Mouse (Mus musculus): ENCODE results near the gene Cox4i2.

Cox4i2 gene

DNA sequence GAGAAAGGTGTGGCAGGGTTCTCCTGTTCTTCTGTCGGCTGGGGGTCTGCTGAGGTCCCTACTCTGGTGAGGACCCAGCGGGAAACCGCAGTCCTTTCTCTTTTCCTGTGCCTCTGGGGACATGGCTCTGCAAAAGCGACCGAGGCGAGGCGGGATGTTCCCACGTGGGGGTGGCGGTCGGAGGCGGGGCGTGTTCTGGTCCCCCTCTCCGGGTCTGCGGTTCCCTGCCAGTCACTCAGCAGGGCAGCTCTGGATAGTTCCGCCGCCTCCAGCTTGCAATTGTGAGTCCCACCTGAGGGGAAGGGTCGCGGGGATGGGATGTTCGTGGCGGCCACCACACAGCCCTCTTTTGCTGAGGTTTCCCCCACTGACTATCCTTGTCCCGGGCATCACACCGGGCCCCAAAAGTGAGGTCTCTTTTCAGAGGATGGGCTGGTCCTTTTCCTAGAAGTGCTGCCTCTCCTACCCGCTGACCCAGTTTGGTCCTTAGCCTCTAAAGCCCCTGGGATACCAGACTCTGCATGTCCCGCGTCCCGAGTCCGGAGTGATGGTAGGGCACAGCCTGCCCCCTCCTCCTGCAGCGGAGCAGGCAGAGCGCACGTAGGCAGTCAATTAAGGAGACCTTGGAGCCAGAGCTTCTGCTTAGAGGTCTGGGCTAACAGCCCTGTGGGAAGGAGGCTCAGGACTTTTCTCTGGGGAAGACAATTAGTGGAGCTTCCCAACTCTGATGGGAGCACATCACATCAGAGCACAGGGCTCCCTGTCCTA, at the start of gene Cox4i2:
TSS of gene Cox4i2 (plus strand) at position 230 of the 768 bp plus-strand sequence.
- no peak for DNase-seq (ENCODE audit: low read depth, low spot score)

DNA sequence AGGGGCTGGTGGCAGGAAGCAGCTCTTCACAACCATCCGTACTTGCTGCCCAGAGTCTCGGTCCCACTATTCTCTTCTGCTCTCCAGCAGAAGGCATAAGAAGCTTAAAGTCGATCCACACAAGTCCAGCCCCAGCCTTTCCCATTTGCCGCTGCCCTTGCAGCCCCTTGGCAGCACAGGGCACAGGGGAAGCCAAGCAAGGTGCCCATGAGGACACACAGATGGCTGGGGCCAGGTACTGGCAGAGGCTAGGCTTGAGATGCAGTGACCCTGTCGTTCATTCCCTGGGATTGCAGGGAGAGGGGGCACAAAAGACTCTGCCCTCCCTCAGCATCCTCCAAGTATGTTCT, 49.7 kb upstream of the Cox4i2 start:
- no peak for DNase-seq (ENCODE audit: low read depth, low spot score)

DNA sequence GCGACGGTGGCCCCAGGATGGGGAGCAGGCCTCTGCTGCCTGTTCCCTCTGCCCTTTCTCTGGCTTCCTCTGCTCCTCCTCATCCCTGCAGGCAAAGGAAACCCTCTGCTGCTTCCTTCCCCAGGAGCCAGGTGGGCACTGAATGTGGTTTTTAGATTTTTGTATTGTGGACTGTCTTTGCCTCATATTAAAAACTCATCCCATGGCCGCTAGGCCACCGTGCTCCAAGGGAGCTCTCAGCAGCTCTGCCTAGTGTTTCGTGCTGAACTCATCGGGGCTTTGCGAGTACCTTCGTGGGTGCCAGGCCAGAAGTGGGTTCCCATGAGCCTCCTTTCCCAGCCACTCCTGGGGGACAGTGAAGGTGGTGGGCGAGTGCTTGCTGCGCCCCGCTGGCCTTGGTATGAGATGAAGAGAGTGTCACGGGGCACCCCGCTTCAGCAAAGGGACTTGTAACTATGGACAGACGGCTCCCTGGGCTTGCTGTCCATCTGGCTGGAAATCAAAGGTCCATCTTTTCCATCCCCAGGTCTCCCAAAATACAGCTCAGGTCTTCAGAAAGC, 49.1 kb upstream of the Cox4i2 start:
- DNase-seq (ENCODE audit: low read depth, low spot score) = no peak

DNA sequence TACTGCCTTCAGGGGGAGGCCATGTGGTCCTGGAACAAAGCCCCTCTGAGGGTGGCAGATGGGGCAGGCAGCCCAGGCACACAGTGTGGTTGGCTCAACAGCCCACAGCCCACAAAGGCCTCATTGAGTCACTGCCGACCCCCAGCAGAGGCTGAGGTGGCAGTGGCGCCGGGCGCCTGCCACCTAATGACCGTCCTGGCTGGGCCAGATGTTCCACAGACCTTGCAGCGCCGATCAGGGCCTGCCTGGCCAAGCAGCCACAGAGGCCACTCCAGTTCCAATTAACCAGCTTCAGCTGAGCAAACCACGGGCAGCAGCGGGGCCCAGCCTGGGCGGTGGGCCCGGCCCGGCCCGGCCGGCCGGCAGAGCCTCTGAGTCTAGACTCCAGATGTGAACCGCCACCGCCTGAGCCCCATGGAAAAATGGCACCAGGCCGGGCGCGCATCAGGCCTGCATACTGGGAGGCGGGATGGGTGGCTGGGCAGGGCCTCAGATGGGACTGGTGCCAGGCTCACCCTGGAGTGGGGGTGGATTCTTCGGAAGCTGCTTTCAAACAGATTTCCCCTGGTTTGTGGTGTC, 47.9 kb upstream of the Cox4i2 start:
- no peak for DNase-seq (ENCODE audit: low read depth, low spot score)

DNA sequence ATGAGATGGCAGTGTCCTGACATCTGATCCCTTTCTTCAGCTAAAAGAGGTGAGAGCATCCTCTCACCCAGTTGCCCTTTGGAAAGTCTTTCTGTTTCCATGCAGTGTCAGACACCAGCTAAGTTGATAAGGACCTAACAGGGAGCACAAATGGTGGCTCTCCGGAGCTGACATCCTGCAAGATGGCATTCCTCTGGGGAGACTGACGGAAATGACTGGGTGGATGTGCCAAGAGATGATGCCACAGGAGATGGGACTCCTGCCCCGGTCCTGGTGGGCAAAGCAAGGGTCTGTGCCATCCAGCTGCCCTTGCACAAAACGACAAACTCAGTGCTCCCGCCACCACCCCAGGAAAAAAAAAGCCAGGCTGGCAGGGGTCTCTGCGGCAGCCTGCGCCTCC, 46.8 kb upstream of the Cox4i2 start:
- no peak for DNase-seq (ENCODE audit: low read depth, low spot score)

DNA sequence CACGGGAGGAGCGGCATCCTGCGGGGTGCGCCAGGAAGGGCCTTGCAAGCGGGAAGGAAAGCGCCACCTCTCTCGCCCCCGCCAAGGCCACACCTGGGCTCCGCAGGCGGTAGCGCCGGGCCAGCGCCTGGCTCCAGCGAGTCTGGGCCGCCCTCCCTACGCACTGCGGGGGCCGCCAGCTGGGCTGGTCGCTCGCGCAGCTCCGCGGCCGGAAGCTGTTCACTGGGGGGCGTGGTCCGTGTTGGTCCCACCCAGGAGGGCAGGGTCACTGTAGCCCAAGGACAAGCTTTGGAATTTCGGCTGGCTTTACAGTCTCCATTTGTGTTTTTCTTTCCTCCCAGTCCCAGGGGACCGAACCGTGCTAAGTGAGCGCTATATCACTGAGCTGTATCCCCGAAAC, 46.3 kb upstream of the Cox4i2 start:
- DNase-seq (ENCODE audit: low read depth, low spot score) = peak; percentile 51

DNA sequence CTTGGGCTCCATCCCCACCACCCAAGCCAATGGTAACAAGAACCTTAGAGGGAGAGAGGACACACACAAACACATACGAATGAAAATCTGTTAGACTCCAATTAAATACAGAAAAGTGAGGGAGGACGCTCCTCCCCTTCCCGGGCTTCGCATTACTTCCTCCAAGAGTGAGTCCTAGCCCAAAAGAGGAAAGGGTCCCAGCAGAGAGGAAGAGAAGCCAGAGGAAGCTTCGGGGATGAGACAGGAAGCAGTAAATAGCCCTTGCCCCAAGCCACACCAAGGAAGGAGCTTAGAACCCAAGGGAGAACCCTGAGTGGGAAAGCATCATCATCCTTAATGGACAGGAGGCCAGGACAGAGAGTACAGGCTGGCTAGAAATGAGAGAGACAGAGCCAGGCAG, 44.9 kb upstream of the Cox4i2 start:
- no peak for DNase-seq (ENCODE audit: low read depth, low spot score)

DNA sequence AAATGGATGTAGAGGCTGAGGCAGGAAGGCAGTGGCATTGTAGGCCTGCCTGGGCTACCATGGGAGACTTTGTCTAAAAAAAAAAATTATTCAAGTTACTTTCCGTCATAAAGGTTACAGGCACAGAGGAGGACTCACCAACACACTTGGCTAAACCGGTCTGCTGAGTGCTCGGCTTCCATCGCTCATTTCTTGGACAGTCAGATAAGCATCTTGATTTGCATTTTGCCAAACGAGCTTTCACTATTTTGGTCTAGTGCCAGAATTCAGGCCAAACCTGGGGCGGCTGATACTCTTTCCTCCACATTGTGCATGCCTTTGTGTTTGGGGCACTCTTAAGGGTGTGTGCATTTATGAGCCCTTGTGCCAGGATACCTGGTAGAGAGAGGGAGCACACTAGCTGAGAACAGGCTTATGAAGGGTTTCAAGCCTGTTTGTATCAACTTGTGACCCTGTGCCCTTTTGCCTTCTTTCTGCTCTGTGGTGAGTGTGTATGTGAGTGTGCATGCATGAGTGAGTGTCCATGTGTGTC, 37.7 kb upstream of the Cox4i2 start:
- no peak for DNase-seq (ENCODE audit: low read depth, low spot score)

DNA sequence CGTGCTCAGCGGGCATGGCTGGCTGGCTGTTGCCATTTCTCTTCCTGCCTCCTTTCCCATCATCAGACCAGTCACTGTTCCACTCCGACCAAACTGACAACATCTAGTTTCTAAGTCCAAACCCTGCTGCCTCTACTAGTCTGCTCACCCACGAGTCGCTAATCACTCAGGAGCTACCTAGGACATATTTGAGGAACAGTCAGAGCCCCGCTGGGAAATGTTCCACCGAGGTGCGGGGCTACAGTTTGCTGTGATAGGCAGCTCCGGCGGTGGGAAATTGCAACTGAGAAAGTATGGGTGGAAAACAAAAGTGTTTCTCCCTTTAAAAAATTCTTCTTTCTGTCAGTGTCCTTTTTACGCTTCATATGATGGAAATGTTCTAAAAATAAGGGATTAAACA, 36.3 kb upstream of the Cox4i2 start:
- no peak for DNase-seq (ENCODE audit: low read depth, low spot score)

DNA sequence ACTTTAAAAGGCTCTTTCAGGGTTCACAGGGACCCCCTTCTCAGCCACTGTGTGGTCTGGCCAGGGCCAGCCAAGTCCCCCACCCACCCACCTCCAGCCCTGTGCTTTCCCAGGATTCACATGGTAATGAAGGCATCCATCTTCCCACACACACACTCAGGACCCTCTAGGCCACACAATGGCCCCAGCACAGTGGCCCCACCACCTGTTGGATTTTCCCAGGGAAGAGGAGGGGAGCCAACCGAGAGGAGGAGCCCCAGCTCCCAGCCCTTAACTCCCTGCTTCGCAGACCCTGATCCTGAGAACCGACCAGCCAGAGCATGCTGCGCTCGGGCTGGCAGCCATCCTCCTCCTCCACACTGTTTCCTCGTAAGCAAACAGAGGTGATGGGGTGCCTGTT, 35.9 kb upstream of the Cox4i2 start:
- no peak for DNase-seq (ENCODE audit: low read depth, low spot score)

DNA sequence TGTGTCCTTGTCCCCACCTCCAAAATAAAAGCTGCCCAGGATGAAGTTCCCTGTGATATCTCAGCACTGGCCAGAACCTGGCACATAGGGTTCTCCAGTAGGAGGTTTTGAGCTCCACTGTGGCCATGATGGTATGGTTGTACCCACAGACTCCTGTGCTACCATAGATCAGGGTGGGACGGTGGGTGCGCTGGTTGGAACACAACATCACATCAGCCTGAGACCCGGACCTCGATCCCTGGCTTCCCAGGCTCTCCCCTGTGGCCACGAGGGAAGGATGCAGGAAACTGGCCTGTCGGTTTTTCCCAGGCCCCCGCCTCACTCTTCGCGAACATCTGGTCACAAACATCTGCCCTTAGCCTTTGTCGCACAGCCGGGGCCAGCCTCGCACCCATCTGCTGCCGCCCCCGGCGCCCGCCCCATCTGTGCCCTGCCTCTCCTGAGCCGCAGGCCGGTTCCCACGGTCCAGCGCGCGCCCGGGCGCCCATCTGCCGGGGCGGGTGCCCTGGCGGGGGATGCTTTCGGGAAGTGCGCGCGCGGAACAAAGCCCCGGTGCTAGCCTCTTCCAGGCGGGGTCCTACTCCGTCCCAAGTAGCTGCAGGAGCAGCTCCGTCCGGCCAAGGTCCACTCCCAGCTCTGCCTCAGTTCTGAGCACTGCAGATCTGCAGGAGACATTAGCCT, 30.2 kb upstream of the Cox4i2 start:
- DNase-seq (ENCODE audit: low read depth, low spot score) = no peak

DNA sequence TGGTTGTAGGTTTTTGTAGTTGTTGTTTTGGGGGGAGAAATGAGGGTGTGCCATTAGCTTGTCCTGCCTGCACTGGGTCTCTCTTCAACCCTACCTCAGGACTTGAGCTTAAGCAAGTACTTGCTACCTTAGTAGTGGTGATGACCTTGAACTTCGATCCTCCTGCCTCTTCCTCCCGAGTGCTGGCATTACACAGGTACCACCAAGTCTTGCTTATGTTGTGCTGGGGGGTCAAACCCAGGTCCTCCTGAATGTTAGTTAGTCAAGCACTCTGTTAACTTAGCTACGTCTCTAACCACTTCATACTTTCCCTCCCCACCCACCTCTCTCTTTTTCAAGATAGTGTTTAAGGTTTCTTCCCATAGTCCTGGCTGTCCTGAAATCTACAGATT, 29.6 kb upstream of the Cox4i2 start:
- DNase-seq (ENCODE audit: low read depth, low spot score) = no peak

DNA sequence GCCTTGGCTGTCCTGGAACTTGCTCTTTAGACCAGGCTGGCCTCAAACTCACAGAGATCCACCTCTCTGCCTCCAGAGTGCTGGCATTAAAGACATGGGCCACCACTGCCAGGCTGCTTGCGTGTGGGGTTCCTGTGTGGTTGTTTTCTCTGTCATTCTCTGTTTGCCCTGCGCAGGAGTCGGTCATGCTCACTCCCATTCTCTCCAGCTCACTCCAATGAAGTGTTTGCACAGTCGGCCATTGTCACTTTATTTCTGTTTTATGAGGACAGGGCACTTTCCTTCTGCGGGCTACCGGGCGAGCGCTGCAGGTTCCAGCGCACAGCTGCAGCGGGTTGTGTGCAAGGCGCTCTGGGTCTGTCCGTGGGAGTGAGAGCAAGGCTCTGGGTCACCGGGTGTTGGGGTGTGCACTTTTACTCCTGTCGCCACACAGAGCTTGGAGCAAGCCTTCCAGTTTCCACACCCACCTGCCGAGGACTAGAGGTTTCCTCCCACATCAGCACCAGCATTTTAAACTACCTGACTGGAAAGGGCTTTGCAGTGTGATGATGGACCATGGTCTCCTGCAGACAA, 28.7 kb upstream of the Cox4i2 start:
- DNase-seq (ENCODE audit: low read depth, low spot score) = no peak

DNA sequence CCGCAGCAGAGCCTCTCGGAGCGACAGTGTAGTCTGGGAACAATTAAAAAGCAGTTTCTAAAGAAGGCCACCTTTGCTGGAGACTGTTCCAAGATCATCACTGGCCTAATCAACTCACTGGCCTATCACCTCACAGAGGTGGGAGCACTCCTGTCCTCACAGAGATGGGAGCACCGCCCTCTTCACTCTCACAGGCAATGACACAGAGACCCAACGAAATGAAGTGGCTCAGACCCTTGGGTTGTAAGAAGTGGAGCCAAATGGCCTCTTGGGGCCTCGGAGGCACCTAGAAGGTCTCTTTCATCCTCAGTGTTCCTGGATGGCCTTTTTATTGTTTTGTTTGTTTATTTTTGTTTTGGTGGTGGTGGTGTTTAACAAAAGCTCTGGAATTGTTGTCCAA, 27.8 kb upstream of the Cox4i2 start:
- DNase-seq (ENCODE audit: low read depth, low spot score) = no peak

DNA sequence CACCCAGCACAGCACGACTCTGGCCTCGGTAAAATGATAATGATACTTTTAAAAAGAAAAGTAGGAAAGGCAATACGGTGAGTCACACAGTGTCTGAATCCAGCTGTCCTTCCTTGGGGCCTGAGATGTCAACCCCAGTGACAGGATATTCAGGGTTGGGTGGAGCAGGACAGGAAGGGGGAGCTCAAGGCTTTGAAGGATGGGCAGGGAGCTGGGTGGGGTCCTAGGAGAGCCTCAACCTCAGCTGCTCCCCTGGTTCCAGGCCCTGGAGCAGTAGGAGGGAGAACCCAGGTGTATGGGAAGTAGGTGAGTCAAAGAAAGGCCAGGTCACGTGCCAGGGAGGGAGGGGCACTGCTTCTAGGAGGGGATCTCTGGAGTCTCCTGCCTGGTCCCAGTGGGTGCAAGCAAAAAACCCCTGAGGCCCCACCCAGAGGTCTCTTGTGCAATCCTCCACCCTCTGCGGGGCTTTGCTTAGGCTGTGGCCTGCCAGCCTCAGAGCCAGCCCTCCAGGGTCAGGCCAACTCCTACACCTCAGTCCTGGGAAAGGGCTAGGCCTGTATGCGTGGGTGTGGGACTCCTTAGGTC, 27.1 kb upstream of the Cox4i2 start:
- no peak for DNase-seq (ENCODE audit: low read depth, low spot score)

DNA sequence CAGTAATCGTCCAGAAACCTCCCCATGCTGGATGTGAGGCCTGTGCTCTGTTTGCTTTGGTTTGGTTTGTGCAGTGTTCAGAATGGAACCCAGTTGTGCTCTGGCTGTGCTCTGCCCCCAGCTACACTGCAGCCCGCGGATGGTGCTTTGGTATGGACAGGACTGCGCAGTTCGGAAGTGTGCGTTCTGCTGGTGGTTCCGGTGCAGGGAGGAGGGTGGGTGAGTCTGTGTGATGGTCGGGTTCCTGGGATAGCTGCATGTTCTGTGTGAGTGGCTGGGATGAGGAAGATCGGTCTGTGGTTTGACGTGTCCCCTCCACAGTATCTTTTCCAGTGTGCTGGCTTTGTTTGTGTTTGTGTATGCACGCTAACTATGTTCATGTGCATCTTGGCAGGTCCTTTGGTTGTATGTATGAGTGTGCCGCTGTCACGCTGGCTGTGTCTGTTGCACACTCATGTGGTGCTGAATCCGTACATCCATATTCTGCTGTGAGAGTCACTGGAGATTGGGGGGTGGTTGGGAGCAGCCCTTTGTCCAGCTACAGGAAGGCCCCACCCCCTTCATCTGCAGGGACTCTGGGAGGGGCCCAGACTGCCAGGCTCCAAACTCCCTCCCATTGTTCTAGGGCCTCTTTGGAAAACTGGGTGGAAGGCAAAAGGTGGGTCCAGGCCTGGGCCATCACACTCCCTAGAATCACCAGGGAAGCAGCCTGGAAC, 26.0 kb upstream of the Cox4i2 start:
- DNase-seq (ENCODE audit: low read depth, low spot score) = no peak

DNA sequence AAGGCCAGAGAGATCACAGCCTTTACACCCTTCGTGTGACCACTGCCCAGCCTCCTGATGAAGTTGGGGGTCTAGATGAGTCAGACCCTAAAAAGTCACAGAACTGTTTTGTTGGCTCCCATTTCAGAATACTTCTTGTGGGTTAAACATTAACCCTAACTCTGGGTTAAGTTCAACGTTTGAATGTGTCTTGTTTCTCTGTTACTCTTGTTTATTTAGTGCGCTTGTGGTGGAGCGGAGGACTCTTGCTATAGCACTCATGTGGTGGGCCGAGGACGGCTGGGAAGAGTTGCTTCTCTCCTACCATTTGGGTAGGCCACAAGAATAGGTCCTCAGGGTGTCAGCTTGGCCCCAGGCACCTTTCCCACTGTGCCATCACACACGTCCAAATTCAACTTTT, 25.4 kb upstream of the Cox4i2 start:
- DNase-seq (ENCODE audit: low read depth, low spot score) = no peak

DNA sequence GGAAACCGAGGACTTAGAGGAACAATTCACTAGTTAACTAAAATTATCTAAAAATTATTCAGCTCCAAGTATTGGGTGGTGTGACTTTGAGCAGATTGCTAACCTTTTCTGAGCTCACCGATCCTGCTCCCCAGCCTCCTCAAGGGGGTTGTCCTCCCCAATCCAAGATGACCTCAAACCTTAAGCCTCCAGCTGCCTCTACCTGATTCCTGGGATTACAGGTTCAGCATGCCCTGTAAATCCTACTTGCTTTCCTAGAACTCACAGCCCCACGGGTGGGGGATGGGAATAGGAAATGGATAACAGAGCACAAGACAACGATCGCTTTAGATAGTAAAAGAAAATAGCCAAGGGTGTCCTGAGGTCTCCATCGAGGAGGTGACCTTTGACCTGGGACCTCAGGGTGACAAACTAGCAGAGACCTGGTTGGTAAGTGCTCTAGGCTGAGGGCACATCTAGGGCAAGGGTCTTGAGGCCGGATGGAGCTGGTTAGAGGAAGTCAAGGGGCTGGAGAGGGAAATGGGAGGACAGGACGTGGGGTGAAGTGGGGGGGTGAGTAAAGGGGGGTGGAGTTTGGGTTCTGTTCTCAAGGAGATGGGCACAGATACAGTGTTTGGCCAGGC, 24.8 kb upstream of the Cox4i2 start:
- no peak for DNase-seq (ENCODE audit: low read depth, low spot score)

DNA sequence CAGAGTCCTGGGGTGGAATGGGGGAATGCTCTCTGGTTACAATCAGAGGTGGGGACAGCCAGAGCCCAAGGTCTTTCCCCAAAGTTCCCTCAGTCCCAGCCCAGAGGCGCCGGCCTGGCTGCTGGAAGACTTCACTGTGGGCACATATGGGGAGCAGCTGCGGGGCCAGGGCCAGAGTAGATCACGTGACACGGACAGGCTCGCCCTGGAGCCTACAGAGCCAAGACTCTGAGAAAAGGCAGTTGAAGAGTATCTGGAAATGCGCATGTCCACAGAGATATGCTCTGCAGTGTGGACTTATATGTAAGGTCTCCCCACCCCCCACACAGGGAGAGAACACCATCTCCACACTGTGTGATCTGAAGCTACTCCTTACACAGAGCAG, 24.3 kb upstream of the Cox4i2 start:
- DNase-seq (ENCODE audit: low read depth, low spot score) = no peak

DNA sequence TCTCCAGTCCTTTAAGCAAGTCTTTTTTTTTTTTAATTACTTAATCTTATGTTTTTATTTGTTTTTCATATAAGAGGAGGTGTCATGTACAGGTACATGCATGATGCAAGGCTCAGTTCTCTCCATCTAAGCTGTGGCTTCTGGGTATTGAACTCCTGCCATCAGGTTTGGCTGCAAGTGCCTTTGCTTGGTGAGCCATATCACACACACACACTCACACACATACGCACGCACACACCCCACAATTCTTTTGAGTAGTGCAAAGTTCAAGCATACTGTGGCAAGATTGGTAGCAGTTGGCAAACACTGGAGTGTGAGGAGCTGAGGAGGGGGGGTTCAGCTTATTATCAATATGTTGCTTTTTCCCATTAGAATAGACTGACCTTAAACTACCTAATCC, 20.8 kb upstream of the Cox4i2 start:
- no peak for DNase-seq (ENCODE audit: low read depth, low spot score)

DNA sequence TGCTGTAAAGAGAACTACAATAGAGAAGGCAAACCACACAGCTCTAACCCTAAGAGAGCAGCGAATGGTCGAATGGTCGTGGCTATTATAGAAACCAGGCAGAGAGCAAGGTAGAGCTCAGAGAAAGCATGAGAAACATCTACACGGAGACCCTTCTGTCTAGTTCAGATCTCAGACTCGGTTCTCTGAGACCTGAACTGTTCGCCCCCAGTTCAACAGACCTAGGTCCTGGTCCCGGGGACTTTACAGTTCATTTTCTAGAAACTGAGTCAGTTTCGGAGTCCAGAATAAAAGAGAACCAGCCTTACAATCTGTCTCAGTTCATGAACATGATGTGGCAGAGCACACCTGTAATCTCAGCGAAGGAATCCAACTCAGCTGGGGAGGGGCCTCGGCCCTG, 19.5 kb upstream of the Cox4i2 start:
- DNase-seq (ENCODE audit: low read depth, low spot score) = no peak

Measured in brain, embryonic 18.5 days (tissue).